Mouse (Mus musculus): ENCODE data around the gene Zfp385b. TPM values are rescaled to one million over a fixed set of nuclear protein-coding genes. Genes with fewer than 3 reads are reported as not detected.

The Zfp385b gene
- total RNA-seq, 2 experiments from 2014 or later: 42.8 to 46.9 TPM

- no peak for DNase-seq (ENCODE audit: low spot score in 2 of 2)
Observed at GRCm38 (mm10) chr2:77522223-77522622, 297.2 kb downstream of the Zfp385b start.

- DNase-seq (ENCODE audit: low spot score in 2 of 2): no peak
Observed at GRCm38 (mm10) chr2:77519341-77519740, 300.1 kb downstream of the Zfp385b start.

- no peak for DNase-seq (ENCODE audit: low spot score in 2 of 2)
Observed at GRCm38 (mm10) chr2:77518693-77519092, 300.7 kb downstream of the Zfp385b start.

- no peak for DNase-seq (ENCODE audit: low spot score in 2 of 2)
Observed at GRCm38 (mm10) chr2:77516606-77517005, 302.8 kb downstream of the Zfp385b start.

- no peak for DNase-seq (ENCODE audit: low spot score in 2 of 2)
Observed at GRCm38 (mm10) chr2:77515654-77516053, 303.8 kb downstream of the Zfp385b start.

GRCm38 (mm10) chr2:77515011-77515410 lies 304.4 kb downstream of the Zfp385b start:
- no peak for DNase-seq (ENCODE audit: low spot score in 2 of 2)

GRCm38 (mm10) chr2:77514476-77514875 lies 305.0 kb downstream of the Zfp385b start:
- no peak for DNase-seq (ENCODE audit: low spot score in 2 of 2)

GRCm38 (mm10) chr2:77508731-77509130 lies 310.7 kb downstream of the Zfp385b start:
- no peak for DNase-seq (ENCODE audit: low spot score in 2 of 2)

GRCm38 (mm10) chr2:77506308-77506707 lies 313.1 kb downstream of the Zfp385b start:
- no peak for DNase-seq (ENCODE audit: low spot score in 2 of 2)

GRCm38 (mm10) chr2:77505614-77506013 lies 313.8 kb downstream of the Zfp385b start:
- DNase-seq (ENCODE audit: low spot score in 2 of 2): no peak

GRCm38 (mm10) chr2:77503674-77504351 lies 315.6 kb downstream of the Zfp385b start:
- DNase-seq (ENCODE audit: low spot score in 2 of 2): no peak

GRCm38 (mm10) chr2:77503217-77503616 lies 316.2 kb downstream of the Zfp385b start:
- DNase-seq (ENCODE audit: low spot score in 2 of 2): no peak

- DNase-seq (ENCODE audit: low spot score in 2 of 2): no peak
Observed at GRCm38 (mm10) chr2:77502458-77502857, 317.0 kb downstream of the Zfp385b start.

- DNase-seq (ENCODE audit: low spot score in 2 of 2): no peak
Observed at GRCm38 (mm10) chr2:77500480-77500879, 319.0 kb downstream of the Zfp385b start.

GRCm38 (mm10) chr2:77498379-77498778 lies 321.1 kb downstream of the Zfp385b start:
- DNase-seq (ENCODE audit: low spot score in 2 of 2): no peak

GRCm38 (mm10) chr2:77497942-77498341 lies 321.5 kb downstream of the Zfp385b start:
- DNase-seq (ENCODE audit: low spot score in 2 of 2): no peak

- DNase-seq (ENCODE audit: low spot score in 2 of 2): no peak
Observed at GRCm38 (mm10) chr2:77496071-77496470, 323.4 kb downstream of the Zfp385b start.

- no peak for DNase-seq (ENCODE audit: low spot score in 2 of 2)
Observed at GRCm38 (mm10) chr2:77495344-77495743, 324.1 kb downstream of the Zfp385b start.

- DNase-seq (ENCODE audit: low spot score in 2 of 2): no peak
Observed at GRCm38 (mm10) chr2:77493695-77494094, 325.7 kb downstream of the Zfp385b start.

GRCm38 (mm10) chr2:77487151-77487550 lies 332.3 kb downstream of the Zfp385b start:
- DNase-seq (ENCODE audit: low spot score in 2 of 2): no peak

GRCm38 (mm10) chr2:77481274-77481673 lies 338.2 kb downstream of the Zfp385b start:
- DNase-seq (ENCODE audit: low spot score in 2 of 2): no peak

- DNase-seq (ENCODE audit: low spot score in 2 of 2): no peak
Observed at GRCm38 (mm10) chr2:77477536-77477935, 341.9 kb downstream of the Zfp385b start.

GRCm38 (mm10) chr2:77476444-77476843 lies 343.0 kb downstream of the Zfp385b start:
- DNase-seq (ENCODE audit: low spot score in 2 of 2): no peak
